Mouse (Mus musculus) G1E (cell line): ENCODE results near the gene Cenpf.

Source experiments
- CTCF ChIP-seq: IDR thresholded peaks from 2 replicates; pipeline ENCODE4 v1.5.1; 2012; ENCODE audit warnings: low read depth, low read length, inconsistent platforms, mixed read lengths
- GATA1 ChIP-seq: IDR thresholded peaks from 2 replicates; pipeline ENCODE4 v1.6.1; 2012; ENCODE audit warnings: borderline replicate concordance, low read length, inconsistent platforms, mixed read lengths
- GATA2 ChIP-seq: IDR thresholded peaks from 2 replicates; pipeline ENCODE4 v1.6.1; 2012; ENCODE audit warnings: low read depth, low read length, inconsistent platforms, borderline replicate concordance
- POLR2AphosphoS5 ChIP-seq: IDR thresholded peaks from 2 replicates; pipeline ENCODE4 v1.6.1; 2012; ENCODE audit warnings: low read depth, low read length, inconsistent platforms; ENCODE audit not compliant: insufficient replicate concordance
- TAL1 ChIP-seq: conservative IDR thresholded peaks from 2 replicates; pipeline ENCODE4 v1.6.1; 2012; ENCODE audit warnings: low read depth, low read length, inconsistent platforms, mixed read lengths

- TF ChIP-seq CTCF = no peak
- TF ChIP-seq GATA1 = no peak
- no peak for TF ChIP-seq TAL1
- no peak for TF ChIP-seq POLR2AphosphoS5
- TF ChIP-seq GATA2 = no peak
Measured at GRCm38 (mm10) chr1:189732156-189732555, 44.3 kb upstream of the Cenpf start.
